Comparison of ENCODE assay signal across 15 mouse cellular contexts in genomic region chr13:36383236-36383635, GRCm38 (mm10).
"Had no signal": no experiment of that assay in that cellular context is flagged by ENCODE, and none has a peak within 500 bp of the region (broad histone marks: within the 10 kb centered on the region; RNA-seq: fewer than 3 reads in every experiment).

No protein-coding gene starts in this region.

- H3K27ac ChIP-seq: neural tube, embryonic 15.5 days; stomach, embryonic 15.5 days; stomach, postnatal 0 days had no signal

- H3K9me3 ChIP-seq: neural tube, embryonic 15.5 days; stomach, embryonic 15.5 days had no signal

- H3K36me3 ChIP-seq: neural tube, embryonic 15.5 days; stomach, embryonic 15.5 days had no signal

- H3K4me1 ChIP-seq: neural tube, embryonic 15.5 days; stomach, embryonic 15.5 days had no signal

- DNase-seq: retina, postnatal 1 day; right cerebral cortex, adult 18-20 months; right cerebral cortex, postnatal 14 days; right cerebral cortex, postnatal 25 days; right cerebral cortex, postnatal 4 days; spleen, adult 18-20 months; thymus, adult 18-20 months; thymus, adult 2 months; thymus, postnatal 14 days; thymus, postnatal 25 days; thymus, postnatal 36 days; thymus, postnatal 4 days had no signal

- H3K9ac ChIP-seq: neural tube, embryonic 15.5 days; stomach, embryonic 15.5 days had no signal

- H3K4me2 ChIP-seq: neural tube, embryonic 15.5 days; stomach, embryonic 15.5 days had no signal

- H3K4me3 ChIP-seq: neural tube, embryonic 15.5 days; stomach, embryonic 15.5 days had no signal

- H3K27me3 ChIP-seq: neural tube, embryonic 15.5 days; stomach, embryonic 15.5 days had no signal
